Mouse (Mus musculus) MEL (cell line): ENCODE data around the gene Ppp1r18. TPM values are rescaled to one million over a fixed set of nuclear protein-coding genes. Genes with fewer than 3 reads are reported as not detected.

Experiments
- DNase-seq: peaks from one replicate; pipeline ENCODE4 v3.0.0; 2011; ENCODE audit warnings: low read depth, low spot score
- H3K27ac ChIP-seq: 2 replicates; pipeline ENCODE4 v1.5.1; 2012; ENCODE audit warnings: low read depth, mild to moderate bottlenecking, control low read depth, low read length, moderate library complexity; ENCODE audit not compliant: control insufficient read depth
- H3K27me3 ChIP-seq, 2 experiments: fragments of 150-350 bp in 1 of 2; sonication (generic) in 1 of 2; 2 replicates each; pipeline ENCODE4 v1.6.1; 2012; ENCODE audit warnings: low read length in 2 of 2, mild to moderate bottlenecking in 2 of 2, improper control_type of control experiment in 1 of 2, moderate library complexity in 1 of 2; ENCODE audit not compliant: insufficient read depth in 2 of 2, control insufficient read depth in 1 of 2
- H3K36me3 ChIP-seq, 2 experiments: 2 replicates each; pipeline ENCODE4 v1.6.1; 2012 to 2014; ENCODE audit warnings: low read length in 2 of 2, improper control_type of control experiment in 1 of 2, inconsistent platforms in 1 of 2, mild to moderate bottlenecking in 1 of 2; ENCODE audit not compliant: insufficient read depth in 2 of 2, control insufficient read depth in 1 of 2
- H3K4me1 ChIP-seq, 2 experiments: fragments of 150-350 bp in 1 of 2; sonication (generic) in 1 of 2; 2 replicates each; pipeline ENCODE4 v1.6.1; 2012; ENCODE audit warnings: low read length in 2 of 2, improper control_type of control experiment in 1 of 2, mild to moderate bottlenecking in 1 of 2; ENCODE audit not compliant: insufficient read depth in 2 of 2, control insufficient read depth in 1 of 2
- H3K4me3 ChIP-seq, 2 experiments: fragments of 150-350 bp in 1 of 2; sonication (generic) in 1 of 2; 2 replicates each; pipeline ENCODE4 v1.5.1; 2012; ENCODE audit warnings: low read depth in 2 of 2, low read length in 2 of 2, mild to moderate bottlenecking in 2 of 2, moderate library complexity in 2 of 2, control low read depth in 1 of 2, improper control_type of control experiment in 1 of 2; ENCODE audit not compliant: control insufficient read depth in 1 of 2, insufficient read depth in 1 of 2
- H3K79me2 ChIP-seq: 2 replicates; pipeline ENCODE4 v1.6.1; 2012; ENCODE audit warnings: mild to moderate bottlenecking, low read length, moderate library complexity; ENCODE audit not compliant: control insufficient read depth, poor library complexity, insufficient read depth
- H3K9ac ChIP-seq: 2 replicates; pipeline ENCODE4 v1.6.1; 2012; ENCODE audit warnings: low read depth, mild to moderate bottlenecking, control low read depth, low read length, moderate library complexity; ENCODE audit not compliant: control insufficient read depth, poor library complexity, severe bottlenecking
- H3K9me3 ChIP-seq: fragments of 150-350 bp; sonication (generic); replicated peaks from 2 replicates; pipeline ENCODE4 v1.6.1; 2012; ENCODE audit warnings: mild to moderate bottlenecking, low read length, improper control_type of control experiment, moderate library complexity; ENCODE audit not compliant: insufficient read depth
- BHLHE40 ChIP-seq: IDR thresholded peaks from 2 replicates; pipeline ENCODE4 v1.6.1; 2012; ENCODE audit warnings: low read depth, mild to moderate bottlenecking, inconsistent platforms, low read length, improper control_type of control experiment, borderline replicate concordance
- E2F4 ChIP-seq: IDR thresholded peaks from 2 replicates; pipeline ENCODE4 v1.6.1; 2011; ENCODE audit warnings: low read depth, low read length, improper control_type of control experiment, borderline replicate concordance
- ELF1 ChIP-seq: IDR thresholded peaks from 2 replicates; pipeline ENCODE4 v1.6.1; 2014; ENCODE audit warnings: low read depth, mild to moderate bottlenecking, inconsistent platforms, low read length, improper control_type of control experiment, moderate library complexity
- ETS1 ChIP-seq: IDR thresholded peaks from 2 replicates; pipeline ENCODE4 v1.6.1; 2012; ENCODE audit warnings: low read depth, mild to moderate bottlenecking, inconsistent platforms, low read length, improper control_type of control experiment, moderate library complexity
- MAFK ChIP-seq: IDR thresholded peaks from 2 replicates; pipeline ENCODE4 v1.6.1; 2011; ENCODE audit warnings: low read depth, mild to moderate bottlenecking, low read length, improper control_type of control experiment, borderline replicate concordance
- MAX ChIP-seq: IDR thresholded peaks from 2 replicates; pipeline ENCODE4 v1.6.1; 2011; ENCODE audit warnings: low read length, improper control_type of control experiment
- MAZ ChIP-seq: IDR thresholded peaks from 2 replicates; pipeline ENCODE4 v1.6.1; 2012; ENCODE audit warnings: low read depth, mild to moderate bottlenecking, inconsistent platforms, low read length, improper control_type of control experiment
- MYB ChIP-seq: IDR thresholded peaks from 2 replicates; pipeline ENCODE4 v1.6.1; 2011; ENCODE audit warnings: mild to moderate bottlenecking, low read depth, low read length, improper control_type of control experiment
- MYC ChIP-seq: IDR thresholded peaks from 2 replicates; pipeline ENCODE4 v1.6.1; 2011; ENCODE audit warnings: low read depth, mild to moderate bottlenecking, low read length, improper control_type of control experiment, moderate library complexity
- NRF1 ChIP-seq: IDR thresholded peaks from 2 replicates; pipeline ENCODE4 v1.6.1; 2014; ENCODE audit warnings: low read depth, mild to moderate bottlenecking, inconsistent platforms, low read length, improper control_type of control experiment, moderate library complexity; ENCODE audit not compliant: poor library complexity, insufficient read depth, severe bottlenecking
- POLR2A ChIP-seq, 2 experiments: IDR thresholded peaks; 2 replicates each; pipeline ENCODE4 v1.6.1; 2011 to 2012; ENCODE audit warnings: low read length in 2 of 2, mild to moderate bottlenecking in 2 of 2, control low read depth in 1 of 2, improper control_type of control experiment in 1 of 2, low read depth in 1 of 2, moderate library complexity in 1 of 2; ENCODE audit not compliant: control insufficient read depth in 1 of 2, insufficient read depth in 1 of 2, poor library complexity in 1 of 2
- POLR2AphosphoS2 ChIP-seq: IDR thresholded peaks from 2 replicates; pipeline ENCODE4 v1.6.1; 2011; ENCODE audit warnings: low read length, improper control_type of control experiment
- POLR2AphosphoS5 ChIP-seq: IDR thresholded peaks from 2 replicates; pipeline ENCODE4 v1.6.1; 2012; ENCODE audit warnings: low read depth, borderline replicate concordance, mild to moderate bottlenecking, inconsistent platforms, low read length, moderate library complexity, mixed read lengths
- RCOR1 ChIP-seq: IDR thresholded peaks from 2 replicates; pipeline ENCODE4 v1.6.1; 2012; ENCODE audit warnings: low read depth, mild to moderate bottlenecking, inconsistent platforms, low read length, improper control_type of control experiment
- SIN3A ChIP-seq: IDR thresholded peaks from 2 replicates; pipeline ENCODE4 v1.6.1; 2012; ENCODE audit warnings: low read length, improper control_type of control experiment, inconsistent platforms
- SMC3 ChIP-seq: IDR thresholded peaks from 2 replicates; pipeline ENCODE4 v1.6.1; 2011; ENCODE audit warnings: low read depth, low read length, improper control_type of control experiment
- TAL1 ChIP-seq: IDR thresholded peaks from 2 replicates; pipeline ENCODE4 v1.6.1; 2012; ENCODE audit warnings: mild to moderate bottlenecking, inconsistent platforms, low read length, moderate library complexity, mixed read lengths
- TBP ChIP-seq: IDR thresholded peaks from 2 replicates; pipeline ENCODE4 v1.8.0; 2011; ENCODE audit warnings: low read depth, low read length, improper control_type of control experiment
- USF2 ChIP-seq, 2 experiments: IDR thresholded peaks; 2 replicates each; pipeline ENCODE4 v1.6.1; 2011 to 2012; ENCODE audit warnings: improper control_type of control experiment in 2 of 2, low read length in 2 of 2, borderline replicate concordance in 1 of 2, inconsistent platforms in 1 of 2, low read depth in 1 of 2, mild to moderate bottlenecking in 1 of 2; ENCODE audit not compliant: insufficient read depth in 1 of 2
- ZKSCAN1 ChIP-seq: IDR thresholded peaks from 2 replicates; pipeline ENCODE4 v1.6.1; 2012; ENCODE audit warnings: low read depth, mild to moderate bottlenecking, inconsistent platforms, low read length, improper control_type of control experiment, moderate library complexity
- ZNF384 ChIP-seq: IDR thresholded peaks from 2 replicates; pipeline ENCODE4 v1.6.1; 2012; ENCODE audit warnings: low read depth, mild to moderate bottlenecking, inconsistent platforms, low read length, improper control_type of control experiment
- polyA plus RNA-seq, 2 experiments: library from polyadenylated mRNA; stranded (reverse) in 1 of 2; unstranded in 1 of 2; fragments of >175 nt in 1 of 2; fragments of >200 nt in 1 of 2; gene quantifications; 2 replicates each; pipeline versions ENCODE4 v1.2.1 to v1.2.4; 2012; ENCODE audit warnings: low replicate concordance in 2 of 2, low read depth in 1 of 2; ENCODE audit not compliant: insufficient read length in 2 of 2, insufficient read depth in 1 of 2, missing spikeins in 1 of 2
- total RNA-seq: library from RNA; depleted of rRNA; stranded (reverse); fragments of 300-350 nt; gene quantifications from 2 replicates; pipeline ENCODE4 v1.2.3, GENCODE M21; 2012

Ppp1r18 gene
- total and polyA plus RNA-seq, 3 experiments: 10.1 to 36.2 TPM; not detected in 1

- TF ChIP-seq BHLHE40: peak; percentile 4; the same call in 1 of the 2 replicates
- no peak for TF ChIP-seq USF2 (IDR thresholded peaks at IDR 0.05; ENCODE audit: borderline replicate concordance in 1 of 2, insufficient read depth in 1 of 2, low read depth in 1 of 2, low read length in 2 of 2)
- TF ChIP-seq POLR2AphosphoS2: no peak
- TF ChIP-seq ETS1: 0 out of 2 replicates have a peak, but pooled peaks have one; percentile 22
- TF ChIP-seq TBP: no peak
- no peak for TF ChIP-seq MAFK
- no peak for TF ChIP-seq E2F4
- no peak for TF ChIP-seq ZNF384
- TF ChIP-seq TAL1: peak; percentile 46; the same call in 1 of the 2 replicates
- TF ChIP-seq MAZ: no peak
- 0 out of 2 replicates have a peak, but pooled peaks have one; percentile 32 for TF ChIP-seq MYC
- TF ChIP-seq SIN3A: peak; percentile 60; the same call in 1 of the 2 replicates
- TF ChIP-seq SMC3: peak; percentile 96
- TF ChIP-seq POLR2AphosphoS5: no peak
- peak; percentile 37; the same call in 1 of the 2 replicates for TF ChIP-seq NRF1
- no peak for TF ChIP-seq MYB
- no peak for TF ChIP-seq POLR2A (IDR thresholded peaks at IDR 0.05; ENCODE audit: control insufficient read depth in 1 of 2, insufficient read depth in 1 of 2, low read depth in 1 of 2, low read length in 2 of 2, poor library complexity in 1 of 2)
- TF ChIP-seq, all 39 proteins: peak for 16
These were observed 8.6 kb downstream of the Ppp1r18 start (continued) for GRCm38 (mm10) chr17:35873774-35874519.

GRCm38 (mm10) chr17:35874721-35875120, 9.3 kb downstream of the Ppp1r18 start:
- Histone ChIP-seq H3K36me3 (peaks cover 0 to 14% of the 10 kb centered on the region in 2 experiments; a peak in 2 of 4 replicates), H3K9me3 (no peaks in the 10 kb centered on the region), H3K4me1 (peaks cover 0 to 14% of the 10 kb centered on the region in 2 experiments; a peak in 3 of 4 replicates)
- DNase-seq: no peak
- TF ChIP-seq TAL1 (no peak), ZKSCAN1 (no peak), ELF1 (no peak), RCOR1 (no peak), MAX (no peak)
- TF ChIP-seq, all 39 proteins: peak for 0
- H3K4me3 ChIP-seq: no peak overlapping the region
- H3K27me3 ChIP-seq: no peaks in the 10 kb centered on the region
- no peak overlapping the region for H3K9ac ChIP-seq
- peak overlapping the region; percentile 65 for H3K27ac ChIP-seq
- peaks cover 5% of the 10 kb centered on the region for H3K79me2 ChIP-seq
